Mouse (Mus musculus) spleen, adult 2 months (tissue): ENCODE data around the gene Lrguk.

Experiments used
- CTCF ChIP-seq: fragments of 200-500 bp; IDR thresholded peaks from 2 replicates; pipeline ENCODE4 v1.5.1; 2011; ENCODE audit warnings: mild to moderate bottlenecking, inconsistent platforms; ENCODE audit not compliant: insufficient read depth, insufficient read length, insufficient replicate concordance; ENCODE audit errors: extremely low read depth
- POLR2A ChIP-seq: fragments of 200-500 bp; IDR thresholded peaks from 2 replicates; pipeline ENCODE4 v1.6.1; 2011; ENCODE audit warnings: low read depth, low read length, inconsistent platforms

DNA sequence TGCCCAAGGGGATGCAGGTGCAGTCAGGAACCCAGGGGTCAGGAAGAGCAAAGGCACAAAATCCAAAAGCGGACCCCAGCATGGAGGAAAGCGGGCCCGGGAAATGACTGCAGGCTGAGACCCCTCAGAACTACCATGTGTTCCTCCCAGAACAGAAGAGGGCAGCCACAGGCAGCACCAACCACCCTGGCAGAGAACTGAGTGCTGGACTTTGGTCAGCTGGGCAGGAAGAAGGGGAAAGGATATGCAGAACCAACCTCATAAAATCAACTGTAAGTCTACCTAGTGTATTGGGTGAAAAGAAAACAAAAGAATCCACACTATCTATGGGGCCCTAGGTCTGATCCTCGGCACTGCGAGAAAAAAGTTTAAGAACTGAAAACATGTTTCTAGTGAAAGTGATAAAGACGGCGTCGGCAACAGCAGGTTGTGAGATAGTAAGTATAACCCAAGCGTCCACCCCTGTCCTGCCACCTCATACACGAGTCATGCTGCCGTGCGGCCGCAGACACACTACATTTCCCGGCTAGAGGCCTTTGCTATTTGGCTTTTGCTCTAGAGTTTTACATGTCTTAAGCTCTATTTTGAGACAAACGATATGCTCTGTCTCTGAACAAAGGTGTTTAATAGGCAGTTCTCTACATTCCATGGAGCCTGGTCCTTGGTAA is 126.0 kb downstream of the Lrguk start:
- TF ChIP-seq CTCF: no peak
- TF ChIP-seq POLR2A: no peak
